Mouse (Mus musculus): ENCODE measurements around the gene H2-Q4.
"Not testable (repeated sequence)": the region's sequence is repeated elsewhere in the genome, so short reads cannot be mapped to it uniquely, and the experiment has no call there.

Gene H2-Q4

DNA sequence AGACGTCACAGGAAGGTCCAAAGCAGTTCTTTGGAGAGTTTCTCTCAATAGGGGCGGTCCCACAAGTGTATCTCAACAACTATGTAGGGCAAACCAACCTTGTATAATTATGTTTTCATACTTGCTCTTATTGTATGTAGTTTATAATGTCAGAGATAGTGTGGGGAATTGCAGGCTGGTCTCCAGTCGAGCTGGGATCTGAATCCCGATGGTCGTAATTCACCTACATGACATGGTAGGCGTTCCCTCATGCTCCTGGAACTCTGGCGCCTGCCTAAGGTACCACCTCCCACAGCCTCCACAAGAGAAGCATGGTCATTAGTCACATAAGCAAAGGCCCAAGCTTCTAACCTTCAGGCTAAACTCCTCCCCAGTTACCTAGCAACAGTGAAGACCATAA, 39.4 kb downstream of the H2-Q4 start:
- no peak overlapping the region for H3K4me3 ChIP-seq (replicated peaks; ENCODE audit: low read length)
- peaks cover 11% of the 10 kb centered on the region; the same call in 1 of the 2 replicates for H3K9me3 ChIP-seq (ENCODE audit: low read length)
- no peaks in the 10 kb centered on the region for H3K36me3 ChIP-seq (ENCODE audit: insufficient read depth, low read length)
- no peak for TF ChIP-seq CTCF (conservative IDR thresholded peaks at IDR 0.05; ENCODE audit: low read length)
- TF ChIP-seq NANOG (IDR thresholded peaks at IDR 0.05; ENCODE audit: borderline replicate concordance, low read length), result no peak
- no peak for TF ChIP-seq POU5F1 (IDR thresholded peaks at IDR 0.05; ENCODE audit: borderline replicate concordance, low read length)
- H3K27me3 ChIP-seq (ENCODE audit: insufficient read depth, low read length), result peaks cover 30% of the 10 kb centered on the region
- peaks cover 5% of the 10 kb centered on the region; the same call in 1 of the 2 replicates for H3K4me1 ChIP-seq (replicated peaks; ENCODE audit: low read depth, low read length)

DNA sequence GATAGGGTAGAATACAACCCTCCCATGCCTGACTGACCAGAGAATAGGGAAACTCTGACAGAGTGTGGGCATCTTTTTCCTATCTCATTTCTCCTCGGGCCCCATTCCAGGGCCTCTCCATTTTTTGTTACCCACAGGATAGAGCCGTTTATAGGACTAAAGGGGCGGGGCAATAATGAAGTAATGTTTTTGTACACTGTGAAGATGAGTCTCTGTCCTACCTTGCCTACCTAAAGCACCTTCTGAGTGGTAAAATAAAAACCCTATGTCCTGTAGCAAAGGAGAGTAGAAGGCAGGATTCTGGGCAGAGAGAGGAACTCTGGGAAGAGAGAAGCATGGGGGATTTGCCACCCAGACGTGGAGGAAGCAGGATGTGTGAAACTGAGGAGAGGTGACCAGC, 40.1 kb downstream of the H2-Q4 start:
- peaks cover 33% of the 10 kb centered on the region for H3K27me3 ChIP-seq (ENCODE audit: insufficient read depth, low read length)
- peaks cover 16% of the 10 kb centered on the region for H3K9me3 ChIP-seq (ENCODE audit: low read length)

DNA sequence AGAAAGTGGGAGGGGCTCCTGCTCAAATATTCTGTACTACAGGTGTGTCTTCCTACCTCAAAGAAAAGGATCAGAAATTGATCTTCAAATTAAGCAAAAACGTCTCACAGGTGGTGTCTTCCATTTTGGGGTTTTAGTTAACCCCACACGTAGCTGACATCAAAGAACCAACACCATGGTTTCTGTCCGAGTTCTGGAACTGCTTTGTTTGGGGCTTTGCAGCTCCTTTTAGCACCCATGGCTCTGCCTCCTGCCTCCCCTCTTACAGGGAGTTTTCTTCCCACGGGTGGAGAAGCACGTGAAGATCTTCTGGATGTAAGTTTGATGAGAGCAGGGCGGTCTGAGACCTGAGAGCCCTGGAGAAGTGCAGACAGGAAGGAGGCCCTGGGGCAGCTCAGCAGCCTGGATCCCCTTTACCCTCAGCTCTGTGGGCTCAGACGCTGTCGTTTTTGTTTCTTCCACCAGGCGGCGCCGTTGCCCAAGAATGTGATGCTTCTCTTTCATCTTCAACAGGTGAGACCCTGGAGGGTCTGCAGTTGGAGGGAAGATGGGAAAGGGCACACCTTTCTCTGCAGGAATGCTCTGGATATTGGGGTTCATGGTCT, 40.9 kb downstream of the H2-Q4 start:
- not testable (repeated sequence) for H3K4me1 ChIP-seq (replicated peaks; ENCODE audit: low read depth, low read length); H3K36me3 ChIP-seq (ENCODE audit: insufficient read depth, low read length); H3K4me3 ChIP-seq (replicated peaks; ENCODE audit: low read length)
- Histone ChIP-seq H3K27me3 (ENCODE audit: insufficient read depth, low read length) (peaks cover 40% of the 10 kb centered on the region), H3K9me3 (ENCODE audit: low read length) (peaks cover 21% of the 10 kb centered on the region)
- peak; percentile 98 for TF ChIP-seq CTCF (conservative IDR thresholded peaks at IDR 0.05; ENCODE audit: low read length)

More for the DNA sequence above, 40.1 kb downstream of the H2-Q4 start:
- not testable (repeated sequence) for H3K4me1 ChIP-seq (replicated peaks; ENCODE audit: low read depth, low read length); H3K36me3 ChIP-seq (ENCODE audit: insufficient read depth, low read length); H3K4me3 ChIP-seq (replicated peaks; ENCODE audit: low read length)

GRCm38 (mm10) chr17:35421331-35421730, 41.9 kb downstream of the H2-Q4 start:
- Histone ChIP-seq H3K27me3 (ENCODE audit: insufficient read depth, low read length) (peaks cover 49% of the 10 kb centered on the region), H3K9me3 (ENCODE audit: low read length) (peaks cover 24% of the 10 kb centered on the region), H3K4me1 (replicated peaks; ENCODE audit: low read depth, low read length) (peaks cover 12% of the 10 kb centered on the region)
- not testable (repeated sequence) for H3K36me3 ChIP-seq (ENCODE audit: insufficient read depth, low read length); H3K4me3 ChIP-seq (replicated peaks; ENCODE audit: low read length)

DNA sequence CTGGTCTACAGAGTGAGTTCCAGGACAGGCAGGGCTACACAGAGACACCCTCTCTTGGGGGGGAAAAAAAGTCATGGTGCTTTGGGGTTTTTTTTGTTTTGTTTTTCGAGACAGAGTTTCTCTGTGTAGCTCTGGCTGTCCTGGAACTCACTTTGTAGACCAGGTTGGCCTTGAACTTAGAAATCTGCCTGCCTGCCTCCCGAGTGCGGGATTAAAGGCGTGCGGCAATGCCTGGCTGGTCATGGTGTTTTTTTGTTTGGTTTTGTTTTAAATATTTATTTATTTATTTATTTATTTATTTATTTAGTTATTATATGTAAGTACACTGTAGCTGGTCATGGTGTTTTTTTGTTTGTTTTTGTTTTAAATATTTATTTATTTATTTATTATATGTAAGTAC, 42.9 kb downstream of the H2-Q4 start:
- Histone ChIP-seq H3K27me3 (ENCODE audit: insufficient read depth, low read length) (peaks cover 51% of the 10 kb centered on the region), H3K9me3 (ENCODE audit: low read length) (peaks cover 24% of the 10 kb centered on the region), H3K4me1 (replicated peaks; ENCODE audit: low read depth, low read length) (peaks cover 12% of the 10 kb centered on the region)
- H3K4me3 ChIP-seq (replicated peaks; ENCODE audit: low read length); H3K36me3 ChIP-seq (ENCODE audit: insufficient read depth, low read length): not testable (repeated sequence)

DNA sequence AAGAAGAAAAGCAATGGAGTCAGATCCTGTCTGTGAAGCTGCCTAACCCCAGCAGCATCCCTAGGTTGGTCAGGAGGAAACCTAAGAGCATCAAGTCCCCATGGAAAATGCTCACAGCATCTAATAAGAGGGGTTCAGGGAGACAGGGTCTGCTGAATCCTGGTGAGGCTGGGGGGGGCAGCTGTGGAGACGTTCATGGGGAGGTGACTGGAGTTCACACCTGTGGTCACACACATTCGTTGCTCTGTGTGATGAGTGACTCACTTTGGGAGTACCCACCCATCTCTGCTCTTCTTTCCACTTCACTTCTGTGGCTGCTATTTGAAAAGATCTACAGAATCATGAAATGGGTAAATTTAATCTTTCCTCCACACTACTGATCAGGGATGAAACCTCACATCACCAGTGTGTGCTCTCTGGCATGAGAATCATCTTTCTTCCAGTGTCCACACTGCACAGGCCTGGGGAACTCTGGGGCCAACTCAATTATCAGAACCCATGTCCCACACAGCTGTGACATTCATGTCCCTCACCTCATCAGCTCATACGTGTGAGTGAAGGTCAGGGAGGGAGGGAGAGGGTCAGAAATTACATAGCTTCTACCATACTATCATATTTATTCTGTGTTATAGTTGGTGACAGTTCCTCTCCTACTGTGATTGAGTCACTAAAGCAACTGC, 43.9 kb downstream of the H2-Q4 start:
- not testable (repeated sequence) for H3K4me3 ChIP-seq (replicated peaks; ENCODE audit: low read length); H3K36me3 ChIP-seq (ENCODE audit: insufficient read depth, low read length)
- H3K4me1 ChIP-seq (replicated peaks; ENCODE audit: low read depth, low read length), result peaks cover 12% of the 10 kb centered on the region
- H3K9me3 ChIP-seq (ENCODE audit: low read length), result peaks cover 24% of the 10 kb centered on the region
- H3K27me3 ChIP-seq (ENCODE audit: insufficient read depth, low read length), result peaks cover 51% of the 10 kb centered on the region

DNA sequence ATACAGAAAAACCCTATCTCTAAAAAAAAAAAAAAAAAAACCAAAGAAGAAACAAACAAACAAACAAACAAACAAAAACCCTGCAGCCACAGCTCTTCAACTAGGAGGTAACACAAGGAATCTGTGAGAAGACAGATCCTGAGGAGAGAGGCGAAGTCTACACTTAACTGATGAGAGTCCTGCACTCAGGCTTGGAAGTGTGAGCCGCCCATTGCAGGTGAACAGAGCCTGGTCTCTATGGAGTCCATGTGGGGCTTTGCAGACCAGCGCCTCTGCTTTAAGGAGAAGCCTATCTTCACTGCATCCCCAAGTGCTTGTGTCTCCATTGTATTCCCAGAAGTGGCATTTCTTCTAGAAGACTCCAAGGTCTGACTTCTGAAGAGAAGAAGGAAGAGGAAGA, 44.7 kb downstream of the H2-Q4 start:
- H3K4me3 ChIP-seq (replicated peaks; ENCODE audit: low read length); H3K36me3 ChIP-seq (ENCODE audit: insufficient read depth, low read length): not testable (repeated sequence)
- H3K4me1 ChIP-seq (replicated peaks; ENCODE audit: low read depth, low read length), result peaks cover 12% of the 10 kb centered on the region
- peaks cover 29% of the 10 kb centered on the region for H3K9me3 ChIP-seq (ENCODE audit: low read length)
- peaks cover 50% of the 10 kb centered on the region for H3K27me3 ChIP-seq (ENCODE audit: insufficient read depth, low read length)

GRCm38 (mm10) chr17:35424624-35425416, 45.4 kb downstream of the H2-Q4 start, which contains the start of gene H2-Q6:
Gene H2-Q6 (plus strand): TSS chr17:35424850.
- H3K4me3 ChIP-seq (replicated peaks; ENCODE audit: low read length), result peak within 1 kb of the TSS; percentile 80
- not testable (repeated sequence) for H3K36me3 ChIP-seq (ENCODE audit: insufficient read depth, low read length)
- H3K4me1 ChIP-seq (replicated peaks; ENCODE audit: low read depth, low read length), result peaks cover 12% of the 10 kb centered on the region
- peaks cover 47% of the 10 kb centered on the region for H3K27me3 ChIP-seq (ENCODE audit: insufficient read depth, low read length)
- peaks cover 36% of the 10 kb centered on the region for H3K9me3 ChIP-seq (ENCODE audit: low read length)

DNA sequence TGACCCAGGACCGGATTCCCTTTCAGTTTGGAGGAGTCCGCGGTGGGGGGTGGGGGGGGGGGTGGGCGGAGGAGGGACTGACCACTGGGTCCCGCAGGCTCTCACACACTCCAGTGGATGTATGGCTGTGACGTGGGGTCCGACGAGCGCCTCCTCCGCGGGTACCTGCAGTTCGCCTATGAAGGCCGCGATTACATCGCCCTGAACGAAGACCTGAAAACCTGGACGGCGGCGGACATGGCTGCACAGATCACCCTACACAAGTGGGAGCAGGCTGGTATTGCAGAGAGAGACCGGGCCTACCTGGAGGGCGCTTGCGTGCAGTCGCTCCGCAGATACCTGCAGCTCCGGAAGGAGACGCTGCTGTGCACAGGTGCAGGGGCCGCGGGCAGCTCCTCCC, 46.1 kb downstream of the H2-Q4 start:
- Histone ChIP-seq H3K27me3 (ENCODE audit: insufficient read depth, low read length) (peaks cover 47% of the 10 kb centered on the region), H3K9me3 (ENCODE audit: low read length) (peaks cover 41% of the 10 kb centered on the region), H3K4me3 (replicated peaks; ENCODE audit: low read length) (peak overlapping the region; percentile 80)
- not testable (repeated sequence) for H3K4me1 ChIP-seq (replicated peaks; ENCODE audit: low read depth, low read length); H3K36me3 ChIP-seq (ENCODE audit: insufficient read depth, low read length)

DNA sequence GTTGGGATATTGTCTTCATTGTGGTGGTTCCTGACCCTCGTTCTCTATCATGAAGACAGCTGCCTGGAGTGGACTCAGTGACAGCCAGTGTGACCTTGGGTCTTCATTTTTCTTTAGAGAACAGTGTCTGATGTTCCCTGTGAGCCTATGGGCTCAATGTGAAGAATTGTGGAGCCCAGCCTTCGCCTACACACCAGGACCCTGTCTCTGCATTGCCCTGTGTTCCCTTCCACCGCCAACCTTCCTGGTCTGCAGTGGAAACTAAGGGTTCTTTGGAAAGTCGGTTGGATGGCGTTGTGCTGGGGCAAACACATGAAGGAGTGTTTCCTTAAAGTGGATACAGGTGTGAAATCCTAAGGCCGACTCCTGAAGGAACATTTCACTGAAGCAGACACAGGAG, 49.5 kb downstream of the H2-Q4 start:
- not testable (repeated sequence) for H3K36me3 ChIP-seq (ENCODE audit: insufficient read depth, low read length); H3K4me1 ChIP-seq (replicated peaks; ENCODE audit: low read depth, low read length); H3K4me3 ChIP-seq (replicated peaks; ENCODE audit: low read length)

DNA sequence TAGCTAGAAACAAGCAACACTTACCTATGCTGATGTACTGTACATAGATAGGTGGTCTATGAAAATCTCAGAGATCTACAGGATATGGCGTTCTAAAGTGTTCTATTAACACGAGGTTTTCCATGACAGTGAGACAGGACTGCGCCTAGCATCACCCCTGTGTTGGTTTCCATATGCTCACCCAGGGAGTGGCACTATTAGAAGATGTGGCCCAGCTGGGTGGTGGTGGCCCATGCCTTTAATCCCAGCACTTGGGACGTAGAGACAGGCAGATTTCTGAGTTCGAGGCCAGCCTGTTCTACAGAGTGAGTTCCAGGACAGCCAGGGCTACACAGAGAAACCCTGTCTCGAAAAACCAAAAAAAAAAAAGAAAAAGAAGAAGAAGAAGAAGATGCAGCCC, 51.3 kb downstream of the H2-Q4 start:
- H3K36me3 ChIP-seq (ENCODE audit: insufficient read depth, low read length); H3K4me3 ChIP-seq (replicated peaks; ENCODE audit: low read length): not testable (repeated sequence)
- peaks cover 27% of the 10 kb centered on the region for H3K27me3 ChIP-seq (ENCODE audit: insufficient read depth, low read length)

More for the DNA sequence above, 49.5 kb downstream of the H2-Q4 start:
- H3K27me3 ChIP-seq (ENCODE audit: insufficient read depth, low read length), result peaks cover 38% of the 10 kb centered on the region
- peaks cover 33% of the 10 kb centered on the region for H3K9me3 ChIP-seq (ENCODE audit: low read length)

GRCm38 (mm10) chr17:35432167-35432566, 52.8 kb downstream of the H2-Q4 start:
- not testable (repeated sequence) for H3K36me3 ChIP-seq (ENCODE audit: insufficient read depth, low read length); H3K4me1 ChIP-seq (replicated peaks; ENCODE audit: low read depth, low read length); H3K4me3 ChIP-seq (replicated peaks; ENCODE audit: low read length)
- H3K27me3 ChIP-seq (ENCODE audit: insufficient read depth, low read length), result peaks cover 31% of the 10 kb centered on the region
- peaks cover 27% of the 10 kb centered on the region for H3K9me3 ChIP-seq (ENCODE audit: low read length)

More for the DNA sequence above, 51.3 kb downstream of the H2-Q4 start:
- H3K4me1 ChIP-seq (replicated peaks; ENCODE audit: low read depth, low read length), result not testable (repeated sequence)
- peaks cover 23% of the 10 kb centered on the region for H3K9me3 ChIP-seq (ENCODE audit: low read length)

All from E14TG2a.4 (cell line).